Mouse (Mus musculus): Measurements from ENCODE around the gene Zfp871. TPM values are rescaled to one million over a fixed set of nuclear protein-coding genes. Genes with fewer than 3 reads are reported as not detected.

Zfp871 gene
- 42.9 TPM for polyA plus RNA-seq (2017; shearing (Covaris generic))

GRCm38 (mm10) chr17:32788094-32788559, at the start of gene Zfp871:
Zfp871 (minus strand) TSS chr17:32788287.

GRCm38 (mm10) chr17:32829540-32830417, 41.7 kb upstream of the Zfp871 start, which contains the start of gene Zfp799:
Zfp799 (minus strand) TSS chr17:32830261.

GRCm38 (mm10) chr17:32809544-32810374, 21.7 kb upstream of the Zfp871 start, which contains the start of gene Zfp811:
Zfp811 (minus strand) TSS chr17:32809931.

Other genes starting within 250 kb of the Zfp871 start
- not detected for gene Cyp4f37, start 167.0 kb downstream of the Zfp871 start, polyA plus RNA-seq (2017; shearing (Covaris generic))
- gene Cyp4f40, start 129.4 kb downstream of the Zfp871 start, polyA plus RNA-seq (2017; shearing (Covaris generic)) = not detected
- gene Cyp4f15, start 102.7 kb downstream of the Zfp871 start, polyA plus RNA-seq (2017; shearing (Covaris generic)) = not detected
- not detected for gene Zfp811, start 21.6 kb upstream of the Zfp871 start, polyA plus RNA-seq (2017; shearing (Covaris generic))
- gene Zfp799, start 42.0 kb upstream of the Zfp871 start, polyA plus RNA-seq (2017; shearing (Covaris generic)) = 5.1 TPM
- 0.06 TPM for gene Zfp870, start 103.4 kb upstream of the Zfp871 start, polyA plus RNA-seq (2017; shearing (Covaris generic))
- gene Cyp4f14, start 129.1 kb upstream of the Zfp871 start, polyA plus RNA-seq (2017; shearing (Covaris generic)) = not detected
- 54.0 TPM for gene Cyp4f13, start 159.1 kb upstream of the Zfp871 start, polyA plus RNA-seq (2017; shearing (Covaris generic))
- gene Zfp472, start 177.5 kb upstream of the Zfp871 start, polyA plus RNA-seq (2017; shearing (Covaris generic)) = 24.2 TPM
- 12.2 TPM for gene Zfp952, start 204.8 kb upstream of the Zfp871 start, polyA plus RNA-seq (2017; shearing (Covaris generic))
- 2.1 TPM for gene Zfp763, start 245.1 kb upstream of the Zfp871 start, polyA plus RNA-seq (2017; shearing (Covaris generic))